Mouse (Mus musculus): Measurements from ENCODE around the gene Triml2.

Triml2 gene

GRCm38 (mm10) chr8:43180054-43180690 is at the start of gene Triml2:
Gene Triml2, plus strand, starts transcription at chr8:43180541.
- no peak for ATAC-seq (ENCODE audit: insufficient number of reproducible peaks, low FRiP score, low TSS enrichment)

GRCm38 (mm10) chr8:43141386-43141785 is 39.0 kb upstream of the Triml2 start, which contains the start of gene Triml1:
Gene Triml1, minus strand, starts transcription at chr8:43141486.
- no peak for ATAC-seq (ENCODE audit: insufficient number of reproducible peaks, low FRiP score, low TSS enrichment)

DNA sequence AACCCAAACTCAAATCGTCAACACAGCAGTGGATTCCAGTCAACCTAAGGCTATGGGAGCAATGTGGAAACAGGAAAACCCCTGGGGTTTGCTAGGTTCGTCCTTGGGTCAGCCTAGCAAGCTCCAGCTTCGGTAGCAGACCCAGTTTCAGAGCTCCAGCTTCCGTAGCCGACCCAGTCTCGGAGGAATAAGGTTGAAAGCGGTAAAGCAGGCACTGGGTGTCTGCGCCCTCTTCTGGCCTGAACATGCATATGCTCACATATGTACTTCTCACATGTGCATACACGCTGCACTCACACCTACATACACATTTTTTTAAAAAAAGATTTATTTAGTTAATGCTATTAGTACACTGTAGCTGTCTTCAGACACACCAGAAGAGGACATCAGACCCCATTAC is 31.0 kb upstream of the Triml2 start:
- ATAC-seq (ENCODE audit: insufficient number of reproducible peaks, low FRiP score, low TSS enrichment), result no peak

- no peak for ATAC-seq (ENCODE audit: insufficient number of reproducible peaks, low FRiP score, low TSS enrichment)
These were observed 17.1 kb upstream of the Triml2 start for GRCm38 (mm10) chr8:43163255-43163654.

GRCm38 (mm10) chr8:43164453-43164852 is 15.9 kb upstream of the Triml2 start:
- ATAC-seq (ENCODE audit: insufficient number of reproducible peaks, low FRiP score, low TSS enrichment), result no peak

- ATAC-seq (ENCODE audit: insufficient number of reproducible peaks, low FRiP score, low TSS enrichment), result no peak
These were observed 12.3 kb upstream of the Triml2 start for GRCm38 (mm10) chr8:43168083-43168482.

GRCm38 (mm10) chr8:43169249-43169755 is 11.0 kb upstream of the Triml2 start:
- no peak for ATAC-seq (ENCODE audit: insufficient number of reproducible peaks, low FRiP score, low TSS enrichment)

DNA sequence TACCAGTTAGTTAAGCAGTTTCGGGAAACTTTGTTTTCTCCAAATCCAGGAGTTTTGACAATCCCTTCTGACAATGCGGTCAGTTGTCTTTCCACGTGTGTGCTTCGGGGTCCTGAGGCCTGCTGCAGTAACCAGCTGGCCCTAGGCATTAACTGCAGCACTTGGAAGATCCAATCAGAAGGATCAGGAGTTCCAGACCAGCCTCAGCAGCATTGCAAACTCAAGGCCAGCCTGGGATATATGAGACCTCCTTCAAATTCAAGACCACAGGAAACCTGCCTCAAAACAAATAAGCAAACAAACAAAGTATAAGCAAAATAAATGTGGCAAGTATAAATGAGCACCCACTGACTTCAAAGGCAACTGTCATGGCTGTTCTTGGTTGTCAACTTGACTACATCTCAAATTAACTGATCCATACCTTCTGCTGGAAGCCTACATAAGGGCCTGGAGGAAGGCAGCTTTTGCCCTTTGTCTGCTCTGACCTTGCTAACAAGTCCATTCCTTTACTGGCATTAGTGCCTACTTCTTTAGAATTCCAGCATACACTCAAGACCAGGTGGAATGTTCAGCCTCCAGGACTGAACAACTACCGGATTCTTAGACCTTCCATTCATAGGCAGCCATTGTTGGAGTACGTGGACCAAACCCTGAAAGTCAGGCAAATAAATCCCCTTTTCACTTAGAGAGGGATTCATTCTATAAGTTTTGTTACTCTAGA is 3.4 kb upstream of the Triml2 start:
- no peak for ATAC-seq (ENCODE audit: insufficient number of reproducible peaks, low FRiP score, low TSS enrichment)

GRCm38 (mm10) chr8:43178263-43178662 is 2.1 kb upstream of the Triml2 start:
- no peak for ATAC-seq (ENCODE audit: insufficient number of reproducible peaks, low FRiP score, low TSS enrichment)

DNA sequence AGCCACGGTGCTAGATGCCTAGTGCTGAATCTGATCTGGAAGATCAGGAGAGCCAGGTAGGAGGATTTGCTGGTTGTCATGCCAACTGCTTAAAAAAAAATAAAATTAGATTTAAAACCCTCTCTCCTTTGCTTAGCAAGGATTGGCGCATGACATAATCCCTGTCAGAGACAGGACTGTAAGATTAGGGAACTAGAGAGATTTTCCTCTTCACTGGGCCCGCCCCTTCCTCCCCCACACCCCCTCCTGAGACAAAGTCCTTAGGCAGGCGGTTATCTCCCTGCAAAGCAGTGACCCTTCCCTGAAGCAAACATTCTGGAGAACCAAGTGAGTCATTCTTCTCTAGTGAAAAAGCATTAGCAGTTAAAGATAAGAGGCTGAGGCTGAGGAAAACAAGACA is 1.2 kb upstream of the Triml2 start:
- ATAC-seq (ENCODE audit: insufficient number of reproducible peaks, low FRiP score, low TSS enrichment), result no peak

GRCm38 (mm10) chr8:43182281-43182680 is 1.9 kb downstream of the Triml2 start:
- ATAC-seq (ENCODE audit: insufficient number of reproducible peaks, low FRiP score, low TSS enrichment), result no peak

GRCm38 (mm10) chr8:43215554-43215953 is 35.2 kb downstream of the Triml2 start:
- no peak for ATAC-seq (ENCODE audit: insufficient number of reproducible peaks, low FRiP score, low TSS enrichment)

- ATAC-seq (ENCODE audit: insufficient number of reproducible peaks, low FRiP score, low TSS enrichment), result no peak
These were observed 63.0 kb downstream of the Triml2 start for GRCm38 (mm10) chr8:43243326-43243725.

Measured in cerebellum, adult (tissue).